Mouse (Mus musculus) kidney, postnatal 36 days (tissue): ENCODE measurements around the gene Kat6b.
A peak's percentile ranks its signal among the peaks of the same experiment; 100 is the strongest.

Experiments used
- DNase-seq, 2 experiments: peaks; one replicate each; pipeline ENCODE4 v3.0.0; 2021 to 2022; ENCODE audit warnings: mixed read lengths in 2 of 2

The Kat6b gene

GRCm38 (mm10) chr14:21719646-21720383 lies 238.6 kb downstream of the Kat6b start:
- no peak for DNase-seq

- DNase-seq: peak in 1 of 2 experiments; percentile 12
Observed at GRCm38 (mm10) chr14:21720430-21721205, 239.4 kb downstream of the Kat6b start.
